Mouse (Mus musculus): Measurements from ENCODE around the gene Il10rb. TPM values are rescaled to one million over a fixed set of nuclear protein-coding genes. Genes with fewer than 3 reads are reported as not detected.
A peak's percentile ranks its signal among the peaks of the same experiment; 100 is the strongest.

Gene Il10rb
- polyA plus RNA-seq, 1 experiment from 2014 or later, result 9.0 TPM

DNA sequence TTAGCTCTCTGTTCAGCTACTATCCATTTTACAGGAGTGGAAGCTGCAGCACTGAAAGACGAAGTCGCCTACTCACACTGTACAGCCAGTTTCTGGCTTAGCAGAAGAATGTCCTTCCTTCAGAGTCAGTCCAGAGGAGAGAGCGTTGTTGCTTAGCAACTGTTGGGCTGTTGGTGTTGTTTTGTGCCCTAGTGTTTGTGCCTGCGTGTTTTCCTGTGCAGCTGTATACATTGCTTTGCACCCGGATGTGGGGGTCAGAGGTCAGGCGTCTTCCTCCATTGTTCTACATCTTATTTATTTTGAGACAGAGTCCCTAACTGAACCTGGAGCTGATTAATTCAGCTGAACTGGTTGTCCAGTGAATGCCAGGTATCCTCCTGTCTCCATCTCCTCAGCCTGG, 60.6 kb downstream of the Il10rb start:
- Histone ChIP-seq H3K4me3 (ENCODE audit: low read depth, low read length) (no peak overlapping the region), H3K4me2 (replicated peaks; ENCODE audit: low read depth, low read length) (no peak overlapping the region), H3K36me3 (ENCODE audit: control insufficient read depth, insufficient read depth, low read length) (no peaks in the 10 kb centered on the region), H3K9me3 (ENCODE audit: control insufficient read depth, low read length) (no peaks in the 10 kb centered on the region), H3K27ac (ENCODE audit: low read depth, low read length) (no peak overlapping the region), H3K9ac (ENCODE audit: low read depth, low read length) (no peak overlapping the region), H3K4me1 (replicated peaks; ENCODE audit: control insufficient read depth, insufficient read depth, low read length) (peaks cover 2% of the 10 kb centered on the region; the same call in 1 of the 2 replicates), H3K27me3 (ENCODE audit: control insufficient read depth, insufficient read depth, low read length) (no peaks in the 10 kb centered on the region)
- peak; percentile 45 for DNase-seq (ENCODE audit: low spot score)
- 45% methylated on average over 6 of the region's 6 CpGs for WGBS
- ATAC-seq (ENCODE audit: low FRiP score), result no peak

DNA sequence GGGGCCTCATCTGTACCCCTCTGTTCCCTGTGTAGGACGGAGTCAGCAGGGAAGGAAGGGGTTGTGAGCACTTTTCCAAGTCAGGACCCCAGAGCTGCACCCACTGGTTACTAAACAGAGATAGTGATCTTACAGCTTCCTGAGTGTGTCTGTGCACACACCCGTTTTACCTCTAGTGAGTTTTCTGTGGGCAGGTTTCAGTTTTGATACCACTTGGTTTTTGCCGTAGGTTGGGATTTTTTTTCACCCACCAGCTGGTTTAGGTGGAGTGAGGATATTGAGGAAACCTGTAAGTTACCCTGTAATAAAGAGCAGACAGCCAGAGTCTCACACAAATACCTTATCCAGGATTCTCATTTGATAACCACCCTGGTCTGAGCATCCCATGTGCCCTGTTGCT, 64.5 kb downstream of the Il10rb start:
- DNase-seq (ENCODE audit: low spot score) (no peak), ATAC-seq (ENCODE audit: low FRiP score) (no peak)
- no peaks in the 10 kb centered on the region for H3K27me3 ChIP-seq (ENCODE audit: control insufficient read depth, insufficient read depth, low read length)
- H3K9ac ChIP-seq (ENCODE audit: low read depth, low read length), result no peak overlapping the region
- H3K4me1 ChIP-seq (replicated peaks; ENCODE audit: control insufficient read depth, insufficient read depth, low read length), result peaks cover 2% of the 10 kb centered on the region; the same call in 1 of the 2 replicates
- no peak overlapping the region for H3K4me3 ChIP-seq (ENCODE audit: low read depth, low read length)
- H3K36me3 ChIP-seq (ENCODE audit: control insufficient read depth, insufficient read depth, low read length), result no peaks in the 10 kb centered on the region
- 87% methylated on average over 3 of the region's 3 CpGs for WGBS
- no peak overlapping the region for H3K27ac ChIP-seq (ENCODE audit: low read depth, low read length)
- H3K9me3 ChIP-seq (ENCODE audit: control insufficient read depth, low read length), result no peaks in the 10 kb centered on the region
- H3K4me2 ChIP-seq (replicated peaks; ENCODE audit: low read depth, low read length), result no peak overlapping the region

DNA sequence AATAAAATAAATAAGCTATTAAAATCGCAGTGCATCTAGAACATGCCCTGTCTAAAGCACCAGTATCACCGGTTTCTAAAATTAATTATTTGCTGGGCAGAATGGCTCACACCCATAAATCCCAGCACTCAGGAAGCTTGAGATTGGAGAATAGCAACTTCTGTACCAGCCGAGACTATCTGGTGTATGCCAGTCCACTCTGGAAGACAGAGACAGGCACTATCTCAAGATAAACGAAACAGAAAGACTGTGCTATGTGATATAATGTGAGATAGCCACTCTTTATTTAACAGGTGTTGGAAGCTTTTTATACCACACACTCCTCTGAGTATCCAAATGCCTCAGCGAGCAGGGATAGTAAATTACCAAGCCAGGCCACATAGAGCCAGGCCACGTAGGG, 65.5 kb downstream of the Il10rb start:
- Histone ChIP-seq H3K4me1 (replicated peaks; ENCODE audit: control insufficient read depth, insufficient read depth, low read length) (no peaks in the 10 kb centered on the region; the same call in 1 of the 2 replicates), H3K4me2 (replicated peaks; ENCODE audit: low read depth, low read length) (no peak overlapping the region), H3K27me3 (ENCODE audit: control insufficient read depth, insufficient read depth, low read length) (no peaks in the 10 kb centered on the region), H3K36me3 (ENCODE audit: control insufficient read depth, insufficient read depth, low read length) (no peaks in the 10 kb centered on the region), H3K9ac (ENCODE audit: low read depth, low read length) (no peak overlapping the region), H3K9me3 (ENCODE audit: control insufficient read depth, low read length) (no peaks in the 10 kb centered on the region), H3K4me3 (ENCODE audit: low read depth, low read length) (no peak overlapping the region), H3K27ac (ENCODE audit: low read depth, low read length) (no peak overlapping the region)
- WGBS, result 84% methylated on average over 6 of the region's 6 CpGs
- DNase-seq (ENCODE audit: low spot score) (no peak), ATAC-seq (ENCODE audit: low FRiP score) (no peak)

Other genes starting within 250 kb of the Il10rb start
- gene Olig2, start 180.7 kb upstream of the Il10rb start, polyA plus RNA-seq (2014; fragmentation: Nextera tagmentation; extraction: Ambion mirVana), result 0.76 and 1.2 TPM in 2 replicates
- 0.40 and 0.84 TPM in 2 replicates for gene Olig1, start 136.4 kb upstream of the Il10rb start, polyA plus RNA-seq (2014; fragmentation: Nextera tagmentation; extraction: Ambion mirVana)
- 33.4 and 35.4 TPM in 2 replicates for gene Ifnar2, start 33.4 kb upstream of the Il10rb start, polyA plus RNA-seq (2014; fragmentation: Nextera tagmentation; extraction: Ambion mirVana)
- gene Gm21970, start 14.4 kb upstream of the Il10rb start, polyA plus RNA-seq (2014; fragmentation: Nextera tagmentation; extraction: Ambion mirVana), result not detected in 2 replicates
- gene Ifnar1, start 79.1 kb downstream of the Il10rb start, polyA plus RNA-seq (2014; fragmentation: Nextera tagmentation; extraction: Ambion mirVana), result 51.6 and 52.9 TPM in 2 replicates
- 35.1 and 36.8 TPM in 2 replicates for gene Ifngr2, start 140.9 kb downstream of the Il10rb start, polyA plus RNA-seq (2014; fragmentation: Nextera tagmentation; extraction: Ambion mirVana)
- 54.7 and 55.9 TPM in 2 replicates for gene Tmem50b, start 191.6 kb downstream of the Il10rb start, polyA plus RNA-seq (2014; fragmentation: Nextera tagmentation; extraction: Ambion mirVana)
- gene Dnajc28, start 212.9 kb downstream of the Il10rb start, polyA plus RNA-seq (2014; fragmentation: Nextera tagmentation; extraction: Ambion mirVana), result 5.6 and 6.1 TPM in 2 replicates
- 82.5 and 94.2 TPM in 2 replicates for gene Gart, start 240.8 kb downstream of the Il10rb start, polyA plus RNA-seq (2014; fragmentation: Nextera tagmentation; extraction: Ambion mirVana)
- gene Son, start 241.3 kb downstream of the Il10rb start, polyA plus RNA-seq (2014; fragmentation: Nextera tagmentation; extraction: Ambion mirVana), result 141 and 180 TPM in 2 replicates